Mouse (Mus musculus): ENCODE data around the gene Myo3a. TPM values are rescaled to one million over a fixed set of nuclear protein-coding genes. Genes with fewer than 3 reads are reported as not detected.

The Myo3a gene
- polyA plus RNA-seq, 1 experiment from 2014 or later: not detected

GRCm38 (mm10) chr2:22590206-22590490 lies 362.8 kb downstream of the Myo3a start:
- H3K36me3 ChIP-seq (ENCODE audit: control insufficient read depth, insufficient read depth, low read length): no peaks in the 10 kb centered on the region
- H3K27me3 ChIP-seq (ENCODE audit: control insufficient read depth, insufficient read depth, low read length): no peaks in the 10 kb centered on the region
- H3K4me1 ChIP-seq (ENCODE audit: control insufficient read depth, insufficient read depth, low read length): no peaks in the 10 kb centered on the region
- H3K9ac ChIP-seq (ENCODE audit: low read length): no peak overlapping the region
- no peak overlapping the region for H3K4me3 ChIP-seq (ENCODE audit: low read depth, low read length)
- no peak overlapping the region for H3K4me2 ChIP-seq (ENCODE audit: low read depth)
- H3K9me3 ChIP-seq (ENCODE audit: control insufficient read depth, low read length): no peaks in the 10 kb centered on the region
- ATAC-seq (ENCODE audit: insufficient read depth, low FRiP score, low TSS enrichment) (no peak), DNase-seq (ENCODE audit: low spot score) (no peak)
- H3K27ac ChIP-seq (ENCODE audit: low read depth, low read length): no peak overlapping the region

- WGBS: 3% methylated on average over 9 of the region's 9 CpGs
- DNase-seq (ENCODE audit: low spot score): no peak
These were observed 390.6 kb downstream of the Myo3a start for GRCm38 (mm10) chr2:22617951-22618350.

GRCm38 (mm10) chr2:22619416-22619815 lies 392.1 kb downstream of the Myo3a start:
- Histone ChIP-seq H3K9me3 (ENCODE audit: control insufficient read depth, low read length) (no peaks in the 10 kb centered on the region), H3K4me3 (ENCODE audit: low read depth, low read length) (no peak overlapping the region), H3K27me3 (ENCODE audit: control insufficient read depth, insufficient read depth, low read length) (peaks cover 62% of the 10 kb centered on the region), H3K27ac (ENCODE audit: low read depth, low read length) (no peak overlapping the region), H3K4me2 (ENCODE audit: low read depth) (peak overlapping the region; percentile 19; the same call in 1 of the 2 replicates), H3K4me1 (ENCODE audit: control insufficient read depth, insufficient read depth, low read length) (peaks cover 10% of the 10 kb centered on the region; the same call in 1 of the 2 replicates), H3K9ac (ENCODE audit: low read length) (no peak overlapping the region), H3K36me3 (ENCODE audit: control insufficient read depth, insufficient read depth, low read length) (no peaks in the 10 kb centered on the region)
- DNase-seq (ENCODE audit: low spot score) (no peak), ATAC-seq (ENCODE audit: insufficient read depth, low FRiP score, low TSS enrichment) (no peak)
- 2% methylated on average over 12 of the region's 12 CpGs for WGBS

More at GRCm38 (mm10) chr2:22617951-22618350, 390.6 kb downstream of the Myo3a start:
- no peak for ATAC-seq (ENCODE audit: insufficient read depth, low FRiP score, low TSS enrichment)
- Histone ChIP-seq H3K4me3 (ENCODE audit: low read depth, low read length) (no peak overlapping the region), H3K4me2 (ENCODE audit: low read depth) (no peak overlapping the region), H3K4me1 (ENCODE audit: control insufficient read depth, insufficient read depth, low read length) (peaks cover 3% of the 10 kb centered on the region; the same call in 1 of the 2 replicates), H3K27ac (ENCODE audit: low read depth, low read length) (no peak overlapping the region), H3K36me3 (ENCODE audit: control insufficient read depth, insufficient read depth, low read length) (no peaks in the 10 kb centered on the region), H3K27me3 (ENCODE audit: control insufficient read depth, insufficient read depth, low read length) (peaks cover 48% of the 10 kb centered on the region), H3K9ac (ENCODE audit: low read length) (no peak overlapping the region), H3K9me3 (ENCODE audit: control insufficient read depth, low read length) (no peaks in the 10 kb centered on the region)

- DNase-seq (ENCODE audit: low spot score): peak; percentile 32
- Histone ChIP-seq H3K4me2 (ENCODE audit: low read depth) (peak overlapping the region; percentile 19), H3K9ac (ENCODE audit: low read length) (no peak overlapping the region), H3K4me1 (ENCODE audit: control insufficient read depth, insufficient read depth, low read length) (peaks cover 10% of the 10 kb centered on the region; the same call in 1 of the 2 replicates), H3K36me3 (ENCODE audit: control insufficient read depth, insufficient read depth, low read length) (no peaks in the 10 kb centered on the region), H3K9me3 (ENCODE audit: control insufficient read depth, low read length) (no peaks in the 10 kb centered on the region), H3K27me3 (ENCODE audit: control insufficient read depth, insufficient read depth, low read length) (peaks cover 68% of the 10 kb centered on the region), H3K4me3 (ENCODE audit: low read depth, low read length) (no peak overlapping the region), H3K27ac (ENCODE audit: low read depth, low read length) (0 out of 2 replicates have a peak overlapping the region, but pooled peaks have one; percentile 8)
- ATAC-seq (ENCODE audit: insufficient read depth, low FRiP score, low TSS enrichment): peak; percentile 24; the same call in 1 of the 2 replicates
- 0% methylated on average over 6 of the region's 6 CpGs for WGBS
These were observed 392.7 kb downstream of the Myo3a start for GRCm38 (mm10) chr2:22620030-22620429.

GRCm38 (mm10) chr2:22620534-22620933 lies 393.2 kb downstream of the Myo3a start:
- Histone ChIP-seq H3K4me3 (ENCODE audit: low read depth, low read length) (no peak overlapping the region), H3K9ac (ENCODE audit: low read length) (peak overlapping the region; percentile 23; the same call in 1 of the 2 replicates), H3K27ac (ENCODE audit: low read depth, low read length) (no peak overlapping the region), H3K9me3 (ENCODE audit: control insufficient read depth, low read length) (no peaks in the 10 kb centered on the region), H3K36me3 (ENCODE audit: control insufficient read depth, insufficient read depth, low read length) (no peaks in the 10 kb centered on the region), H3K4me2 (ENCODE audit: low read depth) (no peak overlapping the region), H3K27me3 (ENCODE audit: control insufficient read depth, insufficient read depth, low read length) (peaks cover 73% of the 10 kb centered on the region), H3K4me1 (ENCODE audit: control insufficient read depth, insufficient read depth, low read length) (peaks cover 10% of the 10 kb centered on the region; the same call in 1 of the 2 replicates)
- DNase-seq (ENCODE audit: low spot score) (peak; percentile 33), ATAC-seq (ENCODE audit: insufficient read depth, low FRiP score, low TSS enrichment) (no peak)
- 5% methylated on average over 7 of the region's 7 CpGs for WGBS

GRCm38 (mm10) chr2:22620978-22621827 lies 393.9 kb downstream of the Myo3a start:
- Histone ChIP-seq H3K9ac (ENCODE audit: low read length) (no peak overlapping the region; the same call in 1 of the 2 replicates), H3K4me3 (ENCODE audit: low read depth, low read length) (peak overlapping the region; percentile 38; the same call in 1 of the 2 replicates), H3K4me2 (ENCODE audit: low read depth) (peak overlapping the region; percentile 66), H3K27ac (ENCODE audit: low read depth, low read length) (0 out of 2 replicates have a peak overlapping the region, but pooled peaks have one; percentile 24), H3K27me3 (ENCODE audit: control insufficient read depth, insufficient read depth, low read length) (peaks cover 79% of the 10 kb centered on the region), H3K36me3 (ENCODE audit: control insufficient read depth, insufficient read depth, low read length) (no peaks in the 10 kb centered on the region), H3K4me1 (ENCODE audit: control insufficient read depth, insufficient read depth, low read length) (peaks cover 10% of the 10 kb centered on the region; the same call in 1 of the 2 replicates), H3K9me3 (ENCODE audit: control insufficient read depth, low read length) (no peaks in the 10 kb centered on the region)
- ATAC-seq (ENCODE audit: insufficient read depth, low FRiP score, low TSS enrichment) (no peak), DNase-seq (ENCODE audit: low spot score) (no peak)
- 2% methylated on average over 20 of the region's 20 CpGs for WGBS

- H3K27me3 ChIP-seq (ENCODE audit: control insufficient read depth, insufficient read depth, low read length): peaks cover 88% of the 10 kb centered on the region
- peak; percentile 60 for DNase-seq (ENCODE audit: low spot score)
- no peaks in the 10 kb centered on the region for H3K9me3 ChIP-seq (ENCODE audit: control insufficient read depth, low read length)
- peak; percentile 58 for ATAC-seq (ENCODE audit: insufficient read depth, low FRiP score, low TSS enrichment)
- peak within 1 kb of the TSS; percentile 38 for H3K4me3 ChIP-seq (ENCODE audit: low read depth, low read length)
- H3K27ac ChIP-seq (ENCODE audit: low read depth, low read length): peak within 1 kb of the TSS; percentile 24; the same call in 1 of the 2 replicates
- H3K9ac ChIP-seq (ENCODE audit: low read length): peak within 1 kb of the TSS; percentile 54
- H3K4me1 ChIP-seq (ENCODE audit: control insufficient read depth, insufficient read depth, low read length): peaks cover 10% of the 10 kb centered on the region; the same call in 1 of the 2 replicates
- no peaks in the 10 kb centered on the region for H3K36me3 ChIP-seq (ENCODE audit: control insufficient read depth, insufficient read depth, low read length)
- under 1% methylated on average over 55 of the region's 55 CpGs for WGBS
- peak within 1 kb of the TSS; percentile 66 for H3K4me2 ChIP-seq (ENCODE audit: low read depth)
These were observed 394.8 kb downstream of the Myo3a start, which contains the start of gene Gad2 for GRCm38 (mm10) chr2:22621828-22622731. Gene Gad2 (plus strand): TSS chr2:22622205.

All from neural tube, embryonic 11.5 days (tissue).